8 mouse cellular contexts compared by ENCODE assay signal in genomic region chr11:65806909-65807504, GRCm38 (mm10). TPM values are rescaled to one million over a fixed set of nuclear protein-coding genes. Genes with fewer than 3 reads are reported as not detected.
DNase-seq lines count a peak whose midpoint lies in the region; ATAC-seq and TF ChIP-seq lines count a peak whose summit lies in the region.

Gene Zkscan6 (plus strand): TSS chr11:65807175.

- peak; percentile 80 to 81 for DNase-seq in B cell, adult 2 months
- DNase-seq in brain, adult 2 months (ENCODE audit: low read depth, low spot score): peak; percentile 96
- peak; percentile 94 for DNase-seq in kidney, postnatal 0 days (ENCODE audit: low spot score)
- peak; percentile 94 for DNase-seq in liver, embryonic 11.5 days (ENCODE audit: low spot score)
- DNase-seq in naive thymus-derived CD4-positive, alpha-beta T cell, adult 2 months (ENCODE audit: low read depth): peak; percentile 95

- no peaks in the 10 kb centered on the region for H3K36me3 ChIP-seq in heart, embryonic 12.5 days
- no peaks in the 10 kb centered on the region for H3K36me3 ChIP-seq in kidney, postnatal 0 days (ENCODE audit: insufficient read depth, low read length)
- no peaks in the 10 kb centered on the region for H3K36me3 ChIP-seq in liver, embryonic 11.5 days (ENCODE audit: control insufficient read depth, insufficient read depth, low read length)
- H3K36me3 ChIP-seq in stomach, embryonic 14.5 days (ENCODE audit: control insufficient read depth, insufficient read depth, low read length): no peaks in the 10 kb centered on the region

- H3K27ac ChIP-seq in heart, embryonic 12.5 days (ENCODE audit: poor library complexity, severe bottlenecking): peak within 1 kb of the TSS; percentile 87
- H3K27ac ChIP-seq in kidney, postnatal 0 days: peak within 1 kb of the TSS; percentile 87
- H3K27ac ChIP-seq in liver, embryonic 11.5 days (ENCODE audit: low read depth, low read length): peak within 1 kb of the TSS; percentile 97
- H3K27ac ChIP-seq in stomach, embryonic 14.5 days (ENCODE audit: low read length): peak within 1 kb of the TSS; percentile 35

- peak; percentile 95 for ATAC-seq in erythroblast, adult 5-6 weeks (replicated peaks; ENCODE audit: low FRiP score, poor library complexity, severe bottlenecking)
- ATAC-seq in heart, embryonic 12.5 days (ENCODE audit: insufficient number of reproducible peaks, low FRiP score): peak; percentile 99
- peak; percentile 98 for ATAC-seq in kidney, postnatal 0 days (replicated peaks; ENCODE audit: low FRiP score, low read depth)
- peak; percentile 97 for ATAC-seq in liver, embryonic 11.5 days (replicated peaks; ENCODE audit: low FRiP score)
- ATAC-seq in stomach, embryonic 14.5 days (ENCODE audit: insufficient number of reproducible peaks, insufficient read depth, low FRiP score, low read depth): peak; percentile 96

- WGBS in heart, embryonic 12.5 days: under 1% methylated on average over 58 of the region's 58 CpGs
- under 1% methylated on average over 57 of the region's 58 CpGs for whole genome bisulfite sequencing in kidney, postnatal 0 days
- under 1% methylated on average over 55 of the region's 58 CpGs for WGBS in liver, embryonic 11.5 days
- under 1% methylated on average over 58 of the region's 58 CpGs for WGBS in stomach, embryonic 14.5 days

- no peaks in the 10 kb centered on the region for H3K9me3 ChIP-seq in heart, embryonic 12.5 days (replicated peaks)
- no peaks in the 10 kb centered on the region for H3K9me3 ChIP-seq in kidney, postnatal 0 days (replicated peaks; ENCODE audit: low read length)
- no peaks in the 10 kb centered on the region for H3K9me3 ChIP-seq in liver, embryonic 11.5 days (ENCODE audit: control insufficient read depth, low read length)
- no peaks in the 10 kb centered on the region for H3K9me3 ChIP-seq in stomach, embryonic 14.5 days (ENCODE audit: control insufficient read depth, low read depth, low read length)

- H3K27me3 ChIP-seq in heart, embryonic 12.5 days (replicated peaks): no peaks in the 10 kb centered on the region
- no peaks in the 10 kb centered on the region for H3K27me3 ChIP-seq in kidney, postnatal 0 days (ENCODE audit: insufficient read depth, low read length)
- no peaks in the 10 kb centered on the region for H3K27me3 ChIP-seq in liver, embryonic 11.5 days (replicated peaks; ENCODE audit: control insufficient read depth, insufficient read depth, low read length)
- H3K27me3 ChIP-seq in stomach, embryonic 14.5 days (ENCODE audit: control insufficient read depth, insufficient read depth, low read length): no peaks in the 10 kb centered on the region

- peaks cover 11% of the 10 kb centered on the region for H3K4me1 ChIP-seq in heart, embryonic 12.5 days (replicated peaks)
- 0 out of 2 replicates have a peak, but pooled peaks cover 3% of the 10 kb centered on the region for H3K4me1 ChIP-seq in kidney, postnatal 0 days (replicated peaks; ENCODE audit: insufficient read depth, low read length)
- no peaks in the 10 kb centered on the region; the same call in 1 of the 2 replicates for H3K4me1 ChIP-seq in liver, embryonic 11.5 days (replicated peaks; ENCODE audit: control insufficient read depth, insufficient read depth, low read length)
- no peaks in the 10 kb centered on the region; the same call in 1 of the 2 replicates for H3K4me1 ChIP-seq in stomach, embryonic 14.5 days (ENCODE audit: control insufficient read depth, insufficient read depth, low read length)

- peak within 1 kb of the TSS; percentile 76 for H3K4me3 ChIP-seq in heart, embryonic 12.5 days
- H3K4me3 ChIP-seq in kidney, postnatal 0 days (replicated peaks; ENCODE audit: low read depth, low read length): peak within 1 kb of the TSS; percentile 84
- H3K4me3 ChIP-seq in liver, embryonic 11.5 days (ENCODE audit: low read depth, low read length): peak within 1 kb of the TSS; percentile 83
- H3K4me3 ChIP-seq in stomach, embryonic 14.5 days (ENCODE audit: low read depth, low read length): peak within 1 kb of the TSS; percentile 58

- no peak for TF ChIP-seq CTCF in kidney, postnatal 0 days (IDR thresholded peaks at IDR 0.05; ENCODE audit: low read depth)

- H3K9ac ChIP-seq in heart, embryonic 12.5 days: peak within 1 kb of the TSS; percentile 75
- peak within 1 kb of the TSS; percentile 85 for H3K9ac ChIP-seq in kidney, postnatal 0 days (ENCODE audit: low read depth, low read length)
- H3K9ac ChIP-seq in liver, embryonic 11.5 days (ENCODE audit: low read depth, low read length): peak within 1 kb of the TSS; percentile 83
- H3K9ac ChIP-seq in stomach, embryonic 14.5 days (replicated peaks; ENCODE audit: low read depth, low read length): peak within 1 kb of the TSS; percentile 54

- peak within 1 kb of the TSS; percentile 90 for H3K4me2 ChIP-seq in heart, embryonic 12.5 days
- H3K4me2 ChIP-seq in kidney, postnatal 0 days (ENCODE audit: low read length): peak within 1 kb of the TSS; percentile 98
- H3K4me2 ChIP-seq in liver, embryonic 11.5 days: peak within 1 kb of the TSS; percentile 93
- peak within 1 kb of the TSS; percentile 75 for H3K4me2 ChIP-seq in stomach, embryonic 14.5 days (replicated peaks; ENCODE audit: low read depth, low read length)

RNA-seq across cellular contexts. Expression of gene Zkscan6, which starts in this region (rescaled TPM):
- 2.1 and 2.5 TPM in 2 replicates for total RNA-seq in erythroblast, adult 5-6 weeks (2015; ENCODE audit: low replicate concordance)
- 5.2 and 9.6 TPM in 2 replicates for total RNA-seq in erythroblast, adult 5-6 weeks (2017; ENCODE audit: low replicate concordance)
- polyA plus RNA-seq in heart, embryonic 12.5 days (2016; fragmentation: Nextera tagmentation; extraction: Ambion mirVana): 10.6 and 12.3 TPM in 2 replicates
- polyA plus RNA-seq in kidney, postnatal 0 days (2015; fragmentation: Nextera tagmentation; extraction: Ambion mirVana): 13.5 and 13.7 TPM in 2 replicates
- polyA plus RNA-seq in liver, embryonic 11.5 days (2014; fragmentation: Nextera tagmentation; extraction: Ambion mirVana): 10.9 and 12.0 TPM in 2 replicates
- 14.4 and 15.3 TPM in 2 replicates for polyA plus RNA-seq in stomach, embryonic 14.5 days (2014; fragmentation: Nextera tagmentation; extraction: Ambion mirVana)

Comparison
In these comparisons a context has a peak if more than half of its experiments do, and no peak if none do; other contexts are left out.
1. Peak in every context shown above with its lines: DNase-seq, ATAC-seq, H3K4me3 ChIP-seq and H3K27ac ChIP-seq.
2. H3K27ac ChIP-seq: peak in every context shown above with its lines; median percentile 97 in liver, embryonic 11.5 days; 87 in heart, embryonic 12.5 days; 87 in kidney, postnatal 0 days; 35 in stomach, embryonic 14.5 days.